Mouse (Mus musculus): Measurements from ENCODE around the gene Tff2.
A peak's percentile ranks its signal among the peaks of the same experiment; 100 is the strongest.

DNA sequence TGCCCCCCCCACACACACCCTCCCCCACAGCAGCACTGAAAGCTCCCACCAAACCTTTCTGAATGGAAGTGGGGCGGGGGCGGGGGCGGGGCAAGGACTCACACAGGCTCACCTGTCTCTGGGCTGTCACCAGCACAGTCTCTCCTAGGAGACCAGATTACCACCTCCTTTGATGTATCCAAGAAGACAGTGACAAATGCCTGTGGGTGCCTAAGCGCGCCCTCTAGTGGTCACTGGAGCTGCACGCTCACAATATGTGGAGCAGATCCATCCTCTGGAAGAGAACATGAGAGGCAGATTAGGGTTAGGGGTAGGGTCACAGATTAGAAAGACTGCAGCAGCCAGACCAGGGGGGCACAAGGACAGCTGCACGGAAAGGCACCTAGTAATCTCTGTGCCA lies 24.7 kb downstream of the Tff2 start:
- TF ChIP-seq EP300 (IDR thresholded peaks at IDR 0.05; ENCODE audit: low read depth) (no peak), CTCF (IDR thresholded peaks at IDR 0.05; ENCODE audit: low read depth) (peak; percentile 97)

Data from liver, postnatal 0 days (tissue).